ENCODE assay signal across 24 mouse cellular contexts in genomic region chr6:135714236-135714635, GRCm38 (mm10).
DNase-seq lines count a peak whose midpoint lies in the region; ATAC-seq and TF ChIP-seq lines count a peak whose summit lies in the region.
"Had no signal": no experiment of that assay in that cellular context is flagged by ENCODE, and none has a peak within 500 bp of the region (broad histone marks: within the 10 kb centered on the region; RNA-seq: fewer than 3 reads in every experiment).

No protein-coding gene starts in this region.

- intact Hi-C loops in gastrocnemius, postnatal 36 days (cut with DNase I) = no loop called here

- H3K27ac ChIP-seq in midbrain, embryonic 16.5 days (ENCODE audit: low read length) = no peak overlapping the region
- no peak overlapping the region for H3K27ac ChIP-seq in forebrain, embryonic 14.5 days (ENCODE audit: low read depth, low read length)
- H3K27ac ChIP-seq: embryonic facial prominence, embryonic 13.5 days; embryonic facial prominence, embryonic 15.5 days; forebrain, embryonic 10.5 days; forebrain, embryonic 12.5 days; forebrain, embryonic 15.5 days had no signal

- ATAC-seq in midbrain, embryonic 16.5 days = no peak
- ATAC-seq in forebrain, embryonic 14.5 days = no peak
- ATAC-seq: activated CD4-positive, CD25-positive, alpha-beta regulatory T cell, adult 4 months; forebrain, embryonic 15.5 days; forebrain, postnatal 0 days; Patski had no signal

- peak overlapping the region; percentile 17 for H3K4me3 ChIP-seq in E14TG2a.4 (replicated peaks; ENCODE audit: low read length)
- no peak overlapping the region for H3K4me3 ChIP-seq in midbrain, embryonic 16.5 days (ENCODE audit: low read depth, low read length)
- H3K4me3 ChIP-seq in forebrain, embryonic 14.5 days (ENCODE audit: low read depth, low read length) = no peak overlapping the region
- H3K4me3 ChIP-seq: embryonic facial prominence, embryonic 13.5 days; embryonic facial prominence, embryonic 15.5 days; erythroblast, embryonic 14.5 days; forebrain, embryonic 10.5 days; forebrain, embryonic 12.5 days; forebrain, embryonic 15.5 days had no signal

- no peak overlapping the region for H3K9ac ChIP-seq in midbrain, embryonic 16.5 days (ENCODE audit: low read depth, low read length)
- no peak overlapping the region for H3K9ac ChIP-seq in forebrain, embryonic 14.5 days (ENCODE audit: low read length)
- H3K9ac ChIP-seq: embryonic facial prominence, embryonic 13.5 days; embryonic facial prominence, embryonic 15.5 days; forebrain, embryonic 12.5 days; forebrain, embryonic 15.5 days; forebrain, postnatal 0 days had no signal

- DNase-seq in ES-CJ7 (ENCODE audit: low read depth, low spot score) = peak; percentile 86
- peak; percentile 94 for DNase-seq in R1 (ENCODE audit: low read depth, low spot score)
- DNase-seq in gastrocnemius, postnatal 36 days = no peak
- no peak for DNase-seq in forebrain, embryonic 14.5 days (ENCODE audit: low spot score)
- DNase-seq: adrenal gland, adult 8-10 months; adrenal gland, postnatal 14 days; adrenal gland, postnatal 36 days; cerebellum, adult 11-12 months; cerebellum, adult 2 months; cerebellum, adult 9-10 months; cerebellum, postnatal 10 days; cerebellum, postnatal 25 days; forebrain, postnatal 0 days had no signal

- H3K4me2 ChIP-seq in midbrain, embryonic 16.5 days (ENCODE audit: low read length) = no peak overlapping the region
- no peak overlapping the region for H3K4me2 ChIP-seq in forebrain, embryonic 14.5 days (ENCODE audit: low read length)
- H3K4me2 ChIP-seq: embryonic facial prominence, embryonic 13.5 days; embryonic facial prominence, embryonic 15.5 days; forebrain, embryonic 12.5 days; forebrain, embryonic 15.5 days had no signal

- H3K9me3 ChIP-seq in E14TG2a.4 (ENCODE audit: low read length) = no peaks in the 10 kb centered on the region
- H3K9me3 ChIP-seq in midbrain, embryonic 16.5 days (replicated peaks; ENCODE audit: control insufficient read depth, low read length, poor library complexity, severe bottlenecking) = no peaks in the 10 kb centered on the region
- no peaks in the 10 kb centered on the region for H3K9me3 ChIP-seq in forebrain, embryonic 14.5 days (replicated peaks; ENCODE audit: control insufficient read depth, low read length)
- H3K9me3 ChIP-seq: embryonic facial prominence, embryonic 13.5 days; embryonic facial prominence, embryonic 15.5 days; forebrain, embryonic 10.5 days; forebrain, embryonic 12.5 days; forebrain, embryonic 15.5 days had no signal

- H3K4me1 ChIP-seq in E14TG2a.4 (replicated peaks; ENCODE audit: low read depth, low read length) = peaks cover 66% of the 10 kb centered on the region
- H3K4me1 ChIP-seq in midbrain, embryonic 16.5 days (ENCODE audit: control insufficient read depth, insufficient read depth, low read length) = no peaks in the 10 kb centered on the region
- H3K4me1 ChIP-seq in forebrain, embryonic 14.5 days (ENCODE audit: control insufficient read depth, insufficient read depth, low read length) = no peaks in the 10 kb centered on the region
- H3K4me1 ChIP-seq: embryonic facial prominence, embryonic 13.5 days; embryonic facial prominence, embryonic 15.5 days; forebrain, embryonic 12.5 days; forebrain, embryonic 15.5 days had no signal

- TF ChIP-seq CTCF in E14TG2a.4 (conservative IDR thresholded peaks at IDR 0.05; ENCODE audit: low read length) = no peak

- 24% methylated on average over 1 of the region's 1 CpGs for WGBS in midbrain, embryonic 16.5 days
- whole genome bisulfite sequencing in forebrain, embryonic 14.5 days = 17% methylated on average over 1 of the region's 1 CpGs

- H3K36me3 ChIP-seq in E14TG2a.4 (ENCODE audit: insufficient read depth, low read length) = peaks cover 4% of the 10 kb centered on the region; the same call in 1 of the 2 replicates
- no peaks in the 10 kb centered on the region for H3K36me3 ChIP-seq in midbrain, embryonic 16.5 days (ENCODE audit: control insufficient read depth, insufficient read depth, low read length)
- no peaks in the 10 kb centered on the region for H3K36me3 ChIP-seq in forebrain, embryonic 14.5 days (ENCODE audit: control insufficient read depth, insufficient read depth, low read length)
- H3K36me3 ChIP-seq: embryonic facial prominence, embryonic 13.5 days; embryonic facial prominence, embryonic 15.5 days; forebrain, embryonic 10.5 days; forebrain, embryonic 12.5 days; forebrain, embryonic 15.5 days; G1E had no signal

- H3K27me3 ChIP-seq in E14TG2a.4 (ENCODE audit: insufficient read depth, low read length) = no peaks in the 10 kb centered on the region
- no peaks in the 10 kb centered on the region for H3K27me3 ChIP-seq in midbrain, embryonic 16.5 days (ENCODE audit: control insufficient read depth, insufficient read depth, low read depth, low read length)
- H3K27me3 ChIP-seq in forebrain, embryonic 14.5 days (replicated peaks; ENCODE audit: control insufficient read depth, insufficient read depth, low read length) = no peaks in the 10 kb centered on the region
- H3K27me3 ChIP-seq: embryonic facial prominence, embryonic 13.5 days; embryonic facial prominence, embryonic 15.5 days; forebrain, embryonic 12.5 days; forebrain, embryonic 15.5 days; Patski had no signal

Comparison
In these comparisons a context has a peak if more than half of its experiments do, and no peak if none do; other contexts are left out.
1. DNase-seq: peak in ES-CJ7 (single experiment) and R1 (single experiment); none in gastrocnemius, postnatal 36 days (0 of 2) and forebrain, embryonic 14.5 days (single experiment).